Mouse (Mus musculus): ENCODE measurements at regions not wholly inside any gene's neighbourhood (a gene's known extent, or its start where the extent isn't known, plus 50 kb on each side); places are given as distances from the start of the nearest gene placed in this dataset.

GRCm38 (mm10) chr12:28060281-28060680, 491.9 kb downstream of the Dcdc2c start:
- TF ChIP-seq CTCF (IDR thresholded peaks at IDR 0.05; ENCODE audit: low read depth) (no peak), EP300 (optimal IDR thresholded peaks at IDR 0.05) (no peak)
- ATAC-seq (ENCODE audit: low FRiP score, low TSS enrichment): no peak
- no peaks in the 10 kb centered on the region for H3K36me3 ChIP-seq (ENCODE audit: control insufficient read depth, insufficient read depth, low read length)

GRCm38 (mm10) chr12:28055518-28056280, 496.5 kb downstream of the Dcdc2c start:
- 37% methylated on average over 4 of the region's 4 CpGs for WGBS

More at GRCm38 (mm10) chr12:28060281-28060680, 491.9 kb downstream of the Dcdc2c start:
- Histone ChIP-seq H3K27me3 (ENCODE audit: control insufficient read depth, insufficient read depth, low read length) (no peaks in the 10 kb centered on the region), H3K9ac (ENCODE audit: low read length) (no peak overlapping the region), H3K9me3 (ENCODE audit: control insufficient read depth, low read length) (no peaks in the 10 kb centered on the region), H3K4me1 (replicated peaks; ENCODE audit: control insufficient read depth, insufficient read depth) (no peaks in the 10 kb centered on the region), H3K4me3 (ENCODE audit: low read depth, low read length) (no peak overlapping the region), H3K27ac (replicated peaks) (no peak overlapping the region), H3K4me2 (replicated peaks; ENCODE audit: low read depth) (no peak overlapping the region)
- WGBS: 50% methylated on average over 6 of the region's 6 CpGs
- no peak for DNase-seq (ENCODE audit: low spot score)

DNA sequence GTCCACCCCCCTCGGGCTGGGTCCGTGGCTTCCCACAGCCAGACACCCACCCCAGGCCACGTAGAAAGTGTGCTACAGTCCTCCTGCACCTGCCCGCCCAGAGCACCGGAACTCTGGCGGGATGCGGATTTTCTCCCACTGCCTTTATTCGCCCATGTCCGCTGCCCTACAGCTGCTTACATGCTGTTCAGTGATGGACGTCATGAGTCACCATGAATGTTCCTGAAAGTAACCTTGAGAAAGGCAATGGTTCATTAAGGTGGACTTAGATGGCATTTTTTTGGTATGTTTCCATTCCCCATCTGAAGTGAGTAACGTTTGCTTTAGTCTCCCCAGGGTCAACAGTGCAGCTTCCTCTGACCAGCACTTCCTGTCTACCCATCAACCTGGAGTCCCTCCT, 497.8 kb downstream of the Dcdc2c start:
- 85% methylated on average over 11 of the region's 11 CpGs for WGBS

More at GRCm38 (mm10) chr12:28055518-28056280, 496.5 kb downstream of the Dcdc2c start:
- H3K36me3 ChIP-seq (ENCODE audit: control insufficient read depth, insufficient read depth, low read length): no peaks in the 10 kb centered on the region
- no peak for DNase-seq (ENCODE audit: low spot score)
- H3K9ac ChIP-seq (ENCODE audit: low read length): no peak overlapping the region
- H3K27me3 ChIP-seq (ENCODE audit: control insufficient read depth, insufficient read depth, low read length): no peaks in the 10 kb centered on the region
- H3K4me3 ChIP-seq (ENCODE audit: low read depth, low read length): no peak overlapping the region
- H3K4me2 ChIP-seq (replicated peaks; ENCODE audit: low read depth): no peak overlapping the region
- no peak for TF ChIP-seq CTCF (IDR thresholded peaks at IDR 0.05; ENCODE audit: low read depth)
- no peak for TF ChIP-seq EP300 (optimal IDR thresholded peaks at IDR 0.05)
- H3K4me1 ChIP-seq (replicated peaks; ENCODE audit: control insufficient read depth, insufficient read depth): no peaks in the 10 kb centered on the region
- ATAC-seq (ENCODE audit: low FRiP score, low TSS enrichment): no peak
- no peaks in the 10 kb centered on the region for H3K9me3 ChIP-seq (ENCODE audit: control insufficient read depth, low read length)
- no peak overlapping the region for H3K27ac ChIP-seq (replicated peaks)

DNA sequence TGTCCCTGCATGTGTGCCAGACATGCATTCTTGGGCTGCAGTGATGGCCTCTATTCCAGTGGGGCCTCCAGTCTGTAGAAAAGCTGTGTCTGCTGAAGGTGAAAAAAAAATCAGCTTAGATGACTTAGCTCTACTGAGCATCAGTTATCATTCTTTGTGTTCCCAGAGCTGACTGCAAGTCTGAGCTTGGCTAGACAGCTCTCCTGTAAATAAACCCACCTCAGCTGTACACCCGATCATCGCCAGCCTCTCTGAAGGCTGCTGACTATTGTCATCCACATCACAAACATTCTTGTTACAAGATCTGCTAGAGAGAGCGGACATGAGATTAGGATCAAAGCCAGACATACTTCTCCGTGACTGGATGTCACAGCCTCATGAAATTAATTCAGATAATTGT, 504.2 kb downstream of the Dcdc2c start:
- no peaks in the 10 kb centered on the region for H3K36me3 ChIP-seq (ENCODE audit: control insufficient read depth, insufficient read depth, low read length)
- TF ChIP-seq CTCF (IDR thresholded peaks at IDR 0.05; ENCODE audit: low read depth) (no peak), EP300 (optimal IDR thresholded peaks at IDR 0.05) (no peak)
- no peak overlapping the region for H3K27ac ChIP-seq (replicated peaks)
- no peaks in the 10 kb centered on the region for H3K4me1 ChIP-seq (replicated peaks; ENCODE audit: control insufficient read depth, insufficient read depth)
- no peaks in the 10 kb centered on the region for H3K27me3 ChIP-seq (ENCODE audit: control insufficient read depth, insufficient read depth, low read length)
- no peak overlapping the region for H3K9ac ChIP-seq (ENCODE audit: low read length)
- no peak for DNase-seq (ENCODE audit: low spot score)
- no peak overlapping the region for H3K4me3 ChIP-seq (ENCODE audit: low read depth, low read length)
- H3K9me3 ChIP-seq (ENCODE audit: control insufficient read depth, low read length): no peaks in the 10 kb centered on the region
- WGBS: 39% methylated on average over 4 of the region's 4 CpGs
- H3K4me2 ChIP-seq (replicated peaks; ENCODE audit: low read depth): no peak overlapping the region
- no peak for ATAC-seq (ENCODE audit: low FRiP score, low TSS enrichment)

More for the DNA sequence above, 497.8 kb downstream of the Dcdc2c start:
- Histone ChIP-seq H3K4me1 (replicated peaks; ENCODE audit: control insufficient read depth, insufficient read depth) (no peaks in the 10 kb centered on the region), H3K4me2 (replicated peaks; ENCODE audit: low read depth) (no peak overlapping the region), H3K4me3 (ENCODE audit: low read depth, low read length) (no peak overlapping the region), H3K27ac (replicated peaks) (no peak overlapping the region), H3K36me3 (ENCODE audit: control insufficient read depth, insufficient read depth, low read length) (no peaks in the 10 kb centered on the region), H3K9me3 (ENCODE audit: control insufficient read depth, low read length) (no peaks in the 10 kb centered on the region), H3K9ac (ENCODE audit: low read length) (no peak overlapping the region), H3K27me3 (ENCODE audit: control insufficient read depth, insufficient read depth, low read length) (no peaks in the 10 kb centered on the region)
- TF ChIP-seq EP300 (optimal IDR thresholded peaks at IDR 0.05): no peak
- TF ChIP-seq CTCF (IDR thresholded peaks at IDR 0.05; ENCODE audit: low read depth): no peak
- DNase-seq (ENCODE audit: low spot score) (no peak), ATAC-seq (ENCODE audit: low FRiP score, low TSS enrichment) (no peak)

DNA sequence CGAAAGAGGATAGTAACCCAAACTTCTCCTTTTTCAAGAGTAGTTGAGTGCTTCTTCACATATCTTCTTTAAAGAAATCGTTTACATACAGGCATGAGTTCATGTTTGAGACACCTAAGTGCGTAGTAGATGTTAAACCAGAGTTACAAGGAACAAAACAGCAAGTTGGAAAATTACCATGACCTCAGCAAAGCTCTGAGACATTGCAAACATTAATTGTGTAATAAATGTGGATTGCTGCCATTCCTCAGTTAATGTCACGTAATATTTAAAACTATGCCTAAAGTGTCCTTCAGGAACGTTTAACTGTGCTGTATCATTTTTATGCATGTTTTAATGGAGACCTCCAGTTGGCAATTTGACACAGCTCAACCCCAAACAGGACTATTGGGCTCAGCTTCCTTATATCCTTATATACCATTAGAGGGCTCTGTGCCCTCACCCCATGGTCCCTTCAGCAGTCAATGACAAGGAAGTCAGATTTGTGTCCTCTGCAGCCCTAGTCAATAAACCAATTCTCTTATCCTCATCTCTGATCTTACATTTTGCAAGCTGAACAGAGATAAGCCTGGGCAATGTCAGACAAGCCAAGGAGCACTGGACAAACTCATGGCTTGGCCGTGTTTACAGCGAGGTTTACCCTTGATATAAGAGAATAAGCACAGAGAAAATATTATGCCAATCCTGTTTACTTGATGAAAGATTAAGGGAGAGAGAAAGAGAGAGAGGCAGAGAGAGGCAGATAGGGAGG, 513.9 kb downstream of the Dcdc2c start:
- no peak for DNase-seq (ENCODE audit: low spot score)
- Histone ChIP-seq H3K9me3 (ENCODE audit: control insufficient read depth, low read length) (no peaks in the 10 kb centered on the region), H3K27me3 (ENCODE audit: control insufficient read depth, insufficient read depth, low read length) (no peaks in the 10 kb centered on the region), H3K4me1 (replicated peaks; ENCODE audit: control insufficient read depth, insufficient read depth) (no peaks in the 10 kb centered on the region), H3K9ac (ENCODE audit: low read length) (no peak overlapping the region), H3K27ac (replicated peaks) (no peak overlapping the region), H3K4me3 (ENCODE audit: low read depth, low read length) (no peak overlapping the region), H3K4me2 (replicated peaks; ENCODE audit: low read depth) (no peak overlapping the region), H3K36me3 (ENCODE audit: control insufficient read depth, insufficient read depth, low read length) (no peaks in the 10 kb centered on the region)
- 50% methylated on average over 7 of the region's 7 CpGs for WGBS
- no peak for TF ChIP-seq EP300 (optimal IDR thresholded peaks at IDR 0.05)
- TF ChIP-seq CTCF (IDR thresholded peaks at IDR 0.05; ENCODE audit: low read depth): peak; percentile 14; the same call in 1 of the 2 replicates
- no peak for ATAC-seq (ENCODE audit: low FRiP score, low TSS enrichment)

DNA sequence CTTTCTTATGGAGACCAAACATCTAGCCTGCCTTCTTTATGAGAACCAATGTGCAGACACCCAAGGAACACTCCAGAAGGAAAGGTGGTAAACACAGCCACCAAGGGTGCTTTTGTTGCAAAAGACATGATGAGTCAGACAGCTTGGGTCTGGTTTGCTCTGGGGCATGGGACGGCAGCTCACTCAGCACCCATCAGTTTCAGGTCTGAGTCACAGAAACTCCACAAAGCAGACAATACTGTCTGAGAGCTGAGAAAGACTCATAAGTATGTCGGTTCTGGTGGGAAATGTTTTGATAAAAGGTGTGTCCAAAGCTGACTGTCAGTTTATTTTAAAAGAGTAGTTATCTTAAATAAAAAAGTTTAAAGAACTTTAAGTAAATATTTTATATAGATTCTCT, 553.0 kb downstream of the Dcdc2c start:
- WGBS: 41% methylated on average over 2 of the region's 2 CpGs
- DNase-seq (ENCODE audit: low spot score): no peak
- Histone ChIP-seq H3K9me3 (ENCODE audit: control insufficient read depth, low read length) (no peaks in the 10 kb centered on the region), H3K4me3 (ENCODE audit: low read depth, low read length) (no peak overlapping the region), H3K27me3 (ENCODE audit: control insufficient read depth, insufficient read depth, low read length) (no peaks in the 10 kb centered on the region), H3K27ac (replicated peaks) (no peak overlapping the region), H3K4me2 (replicated peaks; ENCODE audit: low read depth) (no peak overlapping the region), H3K9ac (ENCODE audit: low read length) (no peak overlapping the region), H3K4me1 (replicated peaks; ENCODE audit: control insufficient read depth, insufficient read depth) (no peaks in the 10 kb centered on the region), H3K36me3 (ENCODE audit: control insufficient read depth, insufficient read depth, low read length) (no peaks in the 10 kb centered on the region)
- TF ChIP-seq CTCF (IDR thresholded peaks at IDR 0.05; ENCODE audit: low read depth) (no peak), EP300 (optimal IDR thresholded peaks at IDR 0.05) (no peak)
- ATAC-seq (ENCODE audit: low FRiP score, low TSS enrichment): no peak

Measured in stomach, postnatal 0 days (tissue).